Mouse (Mus musculus): Measurements from ENCODE around the gene Mlh1.

Gene Mlh1

GRCm38 (mm10) chr9:111285676-111286075 is 14.1 kb upstream of the Mlh1 start:
- DNase-seq (ENCODE audit: low spot score in 2 of 2) = no peak

- DNase-seq (ENCODE audit: low spot score in 2 of 2) = no peak
Measured at GRCm38 (mm10) chr9:111285061-111285460, 13.5 kb upstream of the Mlh1 start.

DNA sequence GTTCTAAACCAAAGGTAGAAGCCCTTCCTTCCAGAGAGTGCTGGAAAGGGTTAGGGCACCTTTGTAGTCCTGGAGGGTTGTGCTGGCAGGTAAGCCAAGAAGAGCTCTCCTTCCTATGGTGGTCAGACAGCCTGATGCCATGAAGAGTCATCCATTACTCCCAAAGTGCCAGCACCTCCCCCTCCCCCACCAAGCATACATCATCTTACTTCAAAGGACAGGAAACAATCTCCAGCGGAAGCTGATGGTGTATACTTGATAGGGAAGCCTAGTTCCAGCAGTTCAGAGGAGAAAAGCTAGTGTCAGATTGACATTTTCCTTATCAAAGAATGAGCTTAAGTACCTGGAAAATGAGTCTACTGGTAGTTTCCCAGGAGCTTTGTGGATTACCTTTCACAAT is 3.6 kb upstream of the Mlh1 start:
- no peak for DNase-seq (ENCODE audit: low spot score in 2 of 2)

DNA sequence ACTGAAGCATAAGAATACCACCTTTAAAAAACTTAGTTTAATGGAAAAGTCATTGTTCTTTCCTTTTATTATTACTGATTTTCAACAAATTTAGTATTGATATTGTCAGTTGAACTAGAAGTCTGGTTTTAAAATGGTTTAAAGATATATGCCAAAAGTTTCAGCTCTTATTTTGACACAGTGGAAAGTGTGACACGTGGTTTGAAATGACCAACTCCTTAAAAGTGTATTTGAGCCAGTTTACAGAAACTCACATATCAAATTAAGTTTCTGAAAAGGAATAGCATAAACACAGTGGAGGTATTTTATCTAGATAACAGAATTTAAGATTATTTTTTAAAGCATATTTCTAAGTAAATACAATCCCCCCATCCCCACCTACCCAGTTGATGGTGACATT is 2.4 kb upstream of the Mlh1 start:
- no peak for DNase-seq (ENCODE audit: low spot score in 2 of 2)

DNA sequence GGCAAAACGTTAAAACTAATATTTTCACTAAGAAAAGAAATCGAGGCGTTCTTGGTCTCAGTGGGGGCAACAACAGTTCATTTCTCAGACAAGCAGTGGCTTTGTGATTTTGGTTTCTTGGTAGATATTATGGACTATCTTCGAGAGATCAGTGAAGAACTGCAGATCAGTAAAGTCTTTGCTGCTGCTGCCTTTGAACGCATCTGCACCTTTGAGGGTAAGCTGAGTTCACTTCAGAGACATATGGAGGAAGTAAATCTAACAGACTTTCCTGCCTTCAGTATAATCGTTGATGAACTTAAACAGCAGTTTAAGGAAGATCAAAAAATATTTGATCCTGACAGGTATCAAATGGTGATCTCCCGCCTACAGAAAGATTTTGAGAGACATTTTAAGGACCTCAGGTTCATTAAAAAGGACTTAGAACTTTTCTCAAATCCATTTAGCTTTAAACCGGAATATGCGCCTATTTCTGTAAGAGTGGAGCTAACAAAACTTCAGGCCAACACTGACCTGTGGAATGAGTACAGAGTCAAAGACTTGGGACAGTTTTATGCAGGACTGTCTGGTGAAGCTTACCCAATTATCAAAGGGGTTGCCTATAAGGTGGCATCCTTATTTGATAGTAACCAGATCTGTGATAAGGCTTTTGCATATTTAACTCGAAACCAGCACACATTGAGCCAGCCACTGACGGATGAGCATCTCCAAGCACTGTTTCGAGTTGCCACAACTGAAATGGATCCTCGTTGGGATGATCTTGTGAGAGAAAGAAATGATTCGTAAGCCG is 1.6 kb upstream of the Mlh1 start:
- DNase-seq (ENCODE audit: low spot score in 2 of 2) = no peak

DNA sequence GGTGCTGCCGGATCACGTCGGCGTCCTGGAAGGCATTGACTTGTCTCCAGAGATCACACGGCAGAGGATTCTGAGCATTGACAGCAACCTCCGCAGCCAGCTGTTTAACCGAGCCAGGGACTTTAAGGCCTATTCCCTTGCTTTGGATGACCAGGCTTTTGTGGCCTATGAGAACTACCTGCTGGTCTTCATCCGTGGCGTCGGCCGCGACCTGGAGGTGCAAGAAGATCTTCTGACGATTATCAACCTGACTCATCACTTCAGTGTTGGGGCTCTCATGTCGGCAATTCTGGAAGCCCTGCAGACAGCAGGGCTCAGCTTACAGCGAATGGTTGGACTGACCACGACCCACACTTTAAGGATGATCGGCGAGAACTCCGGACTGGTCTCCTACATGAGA is 765 bp upstream of the Mlh1 start:
- DNase-seq (ENCODE audit: low spot score in 2 of 2) = no peak

- DNase-seq (ENCODE audit: low spot score in 2 of 2) = peak in 1 of 2 experiments; percentile 59
Measured at GRCm38 (mm10) chr9:111271056-111271433, 546 bp downstream of the Mlh1 start.

GRCm38 (mm10) chr9:111270606-111271005 is 985 bp downstream of the Mlh1 start:
- no peak for DNase-seq (ENCODE audit: low spot score in 2 of 2)

GRCm38 (mm10) chr9:111267998-111268397 is 3.6 kb downstream of the Mlh1 start:
- no peak for DNase-seq (ENCODE audit: low spot score in 2 of 2)

- no peak for DNase-seq (ENCODE audit: low spot score in 2 of 2)
Measured at GRCm38 (mm10) chr9:111261356-111261755, 10.2 kb downstream of the Mlh1 start.

DNA sequence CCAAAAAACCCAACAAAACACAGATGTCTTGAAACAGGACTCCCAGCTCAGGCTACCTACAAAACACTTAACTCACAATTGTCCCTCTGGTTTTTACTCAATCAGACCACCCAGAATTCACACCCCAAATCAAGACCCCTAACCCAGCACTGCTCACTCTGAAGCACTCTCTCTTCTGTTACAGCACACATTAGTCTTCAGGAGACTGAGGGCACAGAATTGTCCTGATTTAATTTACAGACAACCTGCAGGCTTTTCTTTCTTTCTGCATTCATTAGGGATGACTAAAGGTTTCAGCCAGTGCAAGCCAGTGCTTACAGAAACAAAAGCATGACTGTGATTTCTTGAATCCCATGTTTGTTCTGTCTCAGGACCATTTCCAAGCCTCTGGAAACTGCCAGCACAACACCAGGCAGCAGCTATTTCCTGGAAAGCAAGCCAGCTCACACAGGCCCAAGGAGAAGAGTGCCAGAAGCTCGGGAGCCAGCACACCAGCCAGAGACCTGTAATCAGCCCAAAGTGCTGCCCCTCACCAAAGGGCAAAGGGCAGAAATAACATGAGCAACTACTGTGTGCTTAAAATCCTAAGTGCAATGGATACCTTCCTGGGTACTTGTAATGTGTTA is 11.1 kb downstream of the Mlh1 start:
- DNase-seq (ENCODE audit: low spot score in 2 of 2) = no peak

DNA sequence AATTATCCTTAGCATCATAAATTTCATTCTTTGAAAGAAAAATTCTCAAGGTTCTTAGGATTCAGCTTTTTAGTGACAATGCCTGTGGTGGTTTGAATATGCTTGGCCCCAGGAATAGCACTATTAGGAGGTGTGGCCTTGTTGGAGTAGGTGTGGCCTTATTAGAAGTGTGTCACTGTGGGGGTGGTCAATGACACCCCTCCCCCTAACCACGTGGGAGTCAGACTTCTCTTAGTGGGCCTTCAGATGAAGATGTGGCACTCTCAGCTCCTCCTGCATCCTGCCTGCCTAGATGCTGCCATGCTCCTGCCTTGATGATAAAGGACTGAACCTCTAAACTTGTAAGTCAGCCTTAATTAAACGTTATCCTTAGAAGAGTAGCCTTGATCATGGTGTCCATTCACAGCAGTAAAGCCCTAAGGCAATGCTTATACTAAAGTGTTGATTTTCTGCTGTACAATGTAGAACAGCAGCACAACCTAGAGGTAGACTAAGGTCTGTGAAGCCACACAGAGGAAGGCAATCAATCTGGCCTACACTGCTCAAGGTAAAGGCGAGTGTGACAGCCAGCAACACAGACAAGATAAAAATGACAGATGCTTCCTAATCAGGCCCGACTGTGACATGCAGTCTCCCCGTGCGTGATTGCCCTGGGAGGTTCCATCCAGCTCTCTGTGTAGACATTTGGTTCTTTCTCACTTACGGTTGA is 19.3 kb downstream of the Mlh1 start:
- no peak for DNase-seq (ENCODE audit: low spot score in 2 of 2)

DNA sequence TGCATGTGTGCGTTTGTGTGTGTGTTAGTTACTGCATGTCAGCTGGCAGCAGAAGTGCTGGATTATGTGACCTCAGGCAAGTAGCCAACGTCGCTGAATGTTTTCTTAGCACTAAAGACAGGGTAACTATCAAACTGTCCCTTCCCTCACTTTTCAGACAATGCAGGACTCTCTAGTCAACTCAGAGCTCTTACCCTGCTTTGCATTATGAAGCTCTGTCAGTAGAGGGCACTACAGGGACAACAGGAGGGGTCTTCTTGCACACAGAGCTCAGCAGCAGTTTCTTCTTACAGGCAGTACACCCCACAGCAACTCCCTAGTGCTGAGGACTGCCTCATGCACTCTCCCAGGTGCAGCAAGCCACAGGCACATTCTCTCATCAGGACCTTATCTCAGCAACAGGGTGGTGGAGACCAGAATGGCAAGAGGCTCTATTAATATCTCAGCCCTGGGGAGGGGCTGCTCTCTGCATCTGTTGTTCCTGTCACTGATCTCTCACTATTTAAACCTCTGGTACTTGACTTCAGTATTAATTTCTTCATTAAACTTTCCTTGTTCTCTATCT is 23.8 kb downstream of the Mlh1 start:
- no peak for DNase-seq (ENCODE audit: low spot score in 2 of 2)

GRCm38 (mm10) chr9:111245546-111245945 is 26.0 kb downstream of the Mlh1 start:
- no peak for DNase-seq (ENCODE audit: low spot score in 2 of 2)

DNA sequence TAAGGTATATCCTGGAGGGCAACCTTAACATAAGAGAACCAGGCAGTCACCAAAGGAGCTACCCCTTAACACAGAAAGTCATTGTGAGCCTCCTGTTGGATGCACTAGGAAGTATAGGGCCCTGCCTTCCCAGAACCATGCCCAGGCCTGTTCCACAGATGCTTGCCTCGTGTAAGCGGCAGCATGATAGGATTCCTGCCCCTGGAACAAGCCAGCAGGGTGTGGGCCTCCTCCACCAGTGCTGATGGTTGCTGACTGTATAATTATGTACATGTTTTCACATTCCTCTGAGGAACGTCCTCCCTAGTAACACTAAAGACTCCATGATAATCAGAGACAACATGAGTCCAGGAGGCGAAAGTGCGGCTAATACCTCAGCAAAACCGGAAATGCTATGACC is 28.2 kb downstream of the Mlh1 start:
- DNase-seq (ENCODE audit: low spot score in 2 of 2) = no peak

DNA sequence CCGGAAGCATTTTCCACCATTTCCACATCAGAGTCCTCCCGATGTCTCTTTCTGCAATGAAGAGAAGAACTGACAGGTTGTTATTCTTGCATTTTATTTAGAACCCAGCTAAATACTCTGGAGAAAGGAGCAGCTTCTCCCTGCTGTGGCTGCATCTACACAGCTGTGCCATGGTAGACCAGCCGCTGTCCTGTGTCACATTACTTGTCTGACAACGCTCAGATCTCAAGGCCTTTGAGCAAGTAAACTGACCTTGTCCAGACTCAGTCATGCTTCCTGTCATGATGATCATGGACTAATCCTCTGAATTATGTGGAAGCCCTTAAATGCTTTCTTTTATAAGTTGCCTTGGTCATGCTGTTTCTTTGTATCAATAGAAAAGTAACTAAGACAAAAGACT is 31.8 kb downstream of the Mlh1 start:
- DNase-seq (ENCODE audit: low spot score in 2 of 2) = no peak

GRCm38 (mm10) chr9:111237726-111238125 is 33.9 kb downstream of the Mlh1 start:
- no peak for DNase-seq (ENCODE audit: low spot score in 2 of 2)

DNA sequence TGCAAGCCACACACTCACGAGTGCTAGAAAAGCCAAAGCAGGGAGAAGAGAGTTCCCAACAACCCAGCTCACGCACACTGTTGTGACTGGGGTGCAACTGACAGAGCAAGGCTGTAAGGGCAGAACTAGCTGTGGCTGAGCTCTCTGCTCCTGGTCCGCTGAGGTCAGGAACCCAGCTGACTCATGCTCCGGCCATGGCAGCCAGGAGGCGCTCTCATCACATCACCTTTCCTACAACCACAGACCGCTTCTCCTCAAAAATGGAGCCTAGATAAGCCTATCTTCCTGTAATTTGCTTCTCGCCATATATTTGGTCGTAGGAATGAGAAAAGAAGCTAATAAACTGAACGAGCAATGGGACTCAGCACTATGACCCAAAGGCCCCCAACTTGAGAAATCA is 36.9 kb downstream of the Mlh1 start:
- DNase-seq (ENCODE audit: low spot score in 2 of 2) = no peak

DNA sequence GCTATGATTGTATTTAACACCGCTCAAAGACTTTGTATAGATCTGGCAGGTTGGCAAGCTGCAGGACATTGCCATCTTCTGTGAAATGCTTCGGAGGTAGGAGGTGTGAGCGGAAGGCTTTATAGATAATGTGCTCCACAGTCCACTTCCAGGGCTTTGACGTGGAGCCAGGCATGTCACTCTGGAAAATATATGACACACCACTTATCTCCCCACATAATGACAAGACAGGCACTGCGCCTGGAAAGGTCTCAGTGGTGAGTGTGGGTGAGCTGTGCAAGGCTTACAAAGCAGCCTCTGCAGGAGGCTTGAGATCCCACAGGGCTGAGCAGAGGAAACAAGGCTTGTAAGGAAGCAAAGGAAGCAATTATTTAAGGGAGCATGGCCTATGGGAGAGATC is 43.1 kb downstream of the Mlh1 start:
- DNase-seq (ENCODE audit: low spot score in 2 of 2) = no peak

- DNase-seq (ENCODE audit: low spot score in 2 of 2) = no peak
Measured at GRCm38 (mm10) chr9:111223406-111223805, 48.2 kb downstream of the Mlh1 start.

DNA sequence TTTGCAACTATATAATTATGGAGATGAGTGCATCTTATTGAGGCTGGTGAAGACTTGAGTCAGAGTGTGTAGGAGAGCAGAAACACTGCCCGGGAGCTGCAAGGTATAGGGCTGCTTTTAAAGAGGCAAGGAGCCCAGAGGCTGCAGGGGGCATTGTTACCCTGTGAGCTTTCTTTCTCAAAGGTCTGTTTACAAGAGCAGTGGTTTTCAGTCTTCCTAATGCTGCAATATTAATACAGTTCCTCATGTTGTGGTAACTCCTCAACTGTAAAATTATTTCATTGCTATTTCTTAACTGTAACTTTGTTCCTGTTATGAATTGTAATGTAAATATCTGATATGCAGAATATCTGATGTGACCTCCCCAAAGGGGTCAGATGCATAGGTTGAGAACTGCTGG is 50.0 kb downstream of the Mlh1 start:
- no peak for DNase-seq (ENCODE audit: low spot score in 2 of 2)

- no peak for DNase-seq (ENCODE audit: low spot score in 2 of 2)
Measured at GRCm38 (mm10) chr9:111220551-111221080, 51.0 kb downstream of the Mlh1 start.

Measured in urinary bladder, adult 18-20 months (tissue).